Mouse (Mus musculus) midbrain, embryonic 14.5 days (tissue): ENCODE results near the gene Dot1l. TPM values are rescaled to one million over a fixed set of nuclear protein-coding genes. Genes with fewer than 3 reads are reported as not detected.

Experiments used
- ATAC-seq: fragments of 200-750 bp; cut with Nextera tagmentation; 2 replicates; pipeline ENCODE4 v1.8.0; 2017; ENCODE audit warnings: moderate number of reproducible peaks, moderate library complexity; ENCODE audit not compliant: low FRiP score, low TSS enrichment
- DNase-seq: peaks from one replicate; pipeline ENCODE4 v3.0.0-alpha.2; 2015
- H3K27ac ChIP-seq: fragments of 300-500 bp; sonication (generic); replicated peaks from 2 replicates; pipeline ENCODE4 v1.5.1; 2014; ENCODE audit warnings: mild to moderate bottlenecking, low read depth, low read length, moderate library complexity
- H3K27me3 ChIP-seq: fragments of 300-500 bp; sonication (generic); 2 replicates; pipeline ENCODE4 v1.6.1; 2014; ENCODE audit warnings: low read length, control low read depth, mixed read lengths; ENCODE audit not compliant: control insufficient read depth, insufficient read depth
- H3K36me3 ChIP-seq: fragments of 300-500 bp; sonication (generic); 2 replicates; pipeline ENCODE4 v1.6.1; 2014; ENCODE audit warnings: low read length, control low read depth; ENCODE audit not compliant: control insufficient read depth, insufficient read depth
- H3K4me1 ChIP-seq: fragments of 300-500 bp; sonication (generic); 2 replicates; pipeline ENCODE4 v1.6.1; 2014; ENCODE audit warnings: mild to moderate bottlenecking, antibody characterized with exemption, low read length, control low read depth; ENCODE audit not compliant: control insufficient read depth, insufficient read depth
- H3K4me2 ChIP-seq: fragments of 300-500 bp; sonication (generic); 2 replicates; pipeline ENCODE4 v1.6.1; 2014; ENCODE audit warnings: mild to moderate bottlenecking, low read length, moderate library complexity
- H3K4me3 ChIP-seq: fragments of 300-500 bp; sonication (generic); replicated peaks from 2 replicates; pipeline ENCODE4 v1.5.1; 2014; ENCODE audit warnings: low read depth, low read length
- H3K9ac ChIP-seq: fragments of 300-500 bp; sonication (generic); replicated peaks from 2 replicates; pipeline ENCODE4 v1.6.1; 2014; ENCODE audit warnings: mild to moderate bottlenecking, low read length, moderate library complexity
- H3K9me3 ChIP-seq: fragments of 300-500 bp; sonication (generic); 2 replicates; pipeline ENCODE4 v1.6.1; 2016; ENCODE audit warnings: low read length, control low read depth, mixed read lengths; ENCODE audit not compliant: control insufficient read depth
- WGBS: fragments of 180-500 bp; shearing (Covaris S2); extraction: QIAGEN DNeasy Blood & Tissue Kit; methylation state at CpG from one replicate; pipeline ENCODE4 v1.1.7; 2014; 5-methylcytosine and 5-hydroxymethylcytosine counted together
- polyA plus RNA-seq: library from polyadenylated mRNA; unstranded; fragments of >200 nt; fragmentation: Nextera tagmentation; extraction: Ambion mirVana; gene quantifications from 2 replicates; pipeline ENCODE4 v1.2.1, GENCODE M21; 2014

The Dot1l gene
- polyA plus RNA-seq, result 23.4 and 27.9 TPM in 2 replicates

- Histone ChIP-seq H3K4me2 (peak within 1 kb of the TSS; percentile 74), H3K9me3 (no peaks in the 10 kb centered on the region), H3K4me1 (peaks cover 20% of the 10 kb centered on the region), H3K4me3 (peak within 1 kb of the TSS; percentile 99), H3K36me3 (no peaks in the 10 kb centered on the region), H3K9ac (peak within 1 kb of the TSS; percentile 97), H3K27ac (peak within 1 kb of the TSS; percentile 88), H3K27me3 (no peaks in the 10 kb centered on the region)
- ATAC-seq (peak; percentile 92), DNase-seq (peak; percentile 99)
- 2% methylated on average over 43 of the region's 57 CpGs for WGBS
Measured at GRCm38 (mm10) chr10:80754594-80755290, at the start of gene Dot1l. TSS of gene Dot1l (plus strand) at chr10:80755206.

- Histone ChIP-seq H3K4me3 (no peak overlapping the region), H3K4me2 (no peak overlapping the region), H3K27me3 (no peaks in the 10 kb centered on the region), H3K9me3 (no peaks in the 10 kb centered on the region), H3K9ac (no peak overlapping the region), H3K4me1 (peaks cover 24% of the 10 kb centered on the region), H3K36me3 (peaks cover 54% of the 10 kb centered on the region), H3K27ac (no peak overlapping the region)
- DNase-seq (no peak), ATAC-seq (no peak)
- WGBS, result 81% methylated on average over 3 of the region's 3 CpGs
Measured at GRCm38 (mm10) chr10:80705479-80705878, 49.5 kb upstream of the Dot1l start.

- Histone ChIP-seq H3K4me2 (no peak overlapping the region), H3K4me1 (no peaks in the 10 kb centered on the region), H3K4me3 (no peak overlapping the region), H3K27me3 (no peaks in the 10 kb centered on the region), H3K9ac (no peak overlapping the region), H3K27ac (no peak overlapping the region), H3K36me3 (peaks cover 100% of the 10 kb centered on the region), H3K9me3 (no peaks in the 10 kb centered on the region)
- ATAC-seq (no peak), DNase-seq (no peak)
- WGBS, result 89% methylated on average over 3 of the region's 3 CpGs
Measured at GRCm38 (mm10) chr10:80710834-80711233, 44.2 kb upstream of the Dot1l start.

GRCm38 (mm10) chr10:80717281-80717680 lies 37.7 kb upstream of the Dot1l start:
- no peak for DNase-seq
- H3K27ac ChIP-seq, result no peak overlapping the region
- peaks cover 98% of the 10 kb centered on the region for H3K36me3 ChIP-seq
- no peak overlapping the region for H3K4me2 ChIP-seq
- H3K4me3 ChIP-seq, result no peak overlapping the region
- no peak for ATAC-seq
- no peaks in the 10 kb centered on the region for H3K27me3 ChIP-seq
- H3K4me1 ChIP-seq, result no peaks in the 10 kb centered on the region
- no peaks in the 10 kb centered on the region for H3K9me3 ChIP-seq
- no peak overlapping the region for H3K9ac ChIP-seq
- 88% methylated on average over 1 of the region's 1 CpGs for WGBS

- no peak for DNase-seq
- H3K36me3 ChIP-seq, result peaks cover 95% of the 10 kb centered on the region
- no peaks in the 10 kb centered on the region for H3K4me1 ChIP-seq
- no peak overlapping the region for H3K4me2 ChIP-seq
- H3K9ac ChIP-seq, result no peak overlapping the region
- H3K9me3 ChIP-seq, result no peaks in the 10 kb centered on the region
- ATAC-seq, result no peak
- H3K27ac ChIP-seq, result no peak overlapping the region
- H3K27me3 ChIP-seq, result no peaks in the 10 kb centered on the region
- H3K4me3 ChIP-seq, result no peak overlapping the region
- 89% methylated on average over 5 of the region's 5 CpGs for WGBS
Measured at GRCm38 (mm10) chr10:80727369-80728127, 27.5 kb upstream of the Dot1l start.

GRCm38 (mm10) chr10:80732611-80733101 lies 22.4 kb upstream of the Dot1l start:
- H3K9ac ChIP-seq, result no peak overlapping the region
- H3K4me2 ChIP-seq, result no peak overlapping the region
- H3K27me3 ChIP-seq, result no peaks in the 10 kb centered on the region
- H3K36me3 ChIP-seq, result peaks cover 67% of the 10 kb centered on the region
- no peak overlapping the region for H3K4me3 ChIP-seq
- ATAC-seq (no peak), DNase-seq (no peak)
- H3K9me3 ChIP-seq, result no peaks in the 10 kb centered on the region
- no peak overlapping the region for H3K27ac ChIP-seq
- H3K4me1 ChIP-seq, result no peaks in the 10 kb centered on the region
- WGBS, result 96% methylated on average over 6 of the region's 6 CpGs

- no peak for DNase-seq
- peaks cover 29% of the 10 kb centered on the region for H3K36me3 ChIP-seq
- peaks cover 14% of the 10 kb centered on the region for H3K4me1 ChIP-seq
- 81% methylated on average over 5 of the region's 5 CpGs for WGBS
- no peak for ATAC-seq
- H3K4me3 ChIP-seq, result no peak overlapping the region
- 0 out of 2 replicates have a peak overlapping the region, but pooled peaks have one; percentile 20 for H3K27ac ChIP-seq
- no peak overlapping the region for H3K9ac ChIP-seq
- no peaks in the 10 kb centered on the region for H3K9me3 ChIP-seq
- H3K27me3 ChIP-seq, result no peaks in the 10 kb centered on the region
- H3K4me2 ChIP-seq, result no peak overlapping the region
Measured at GRCm38 (mm10) chr10:80736731-80737130, 18.3 kb upstream of the Dot1l start.

GRCm38 (mm10) chr10:80738657-80739056 lies 16.3 kb upstream of the Dot1l start:
- no peak overlapping the region for H3K9ac ChIP-seq
- 74% methylated on average over 1 of the region's 1 CpGs for WGBS
- ATAC-seq (no peak), DNase-seq (no peak)
- peaks cover 15% of the 10 kb centered on the region for H3K36me3 ChIP-seq
- no peaks in the 10 kb centered on the region for H3K27me3 ChIP-seq
- no peak overlapping the region for H3K27ac ChIP-seq
- H3K9me3 ChIP-seq, result no peaks in the 10 kb centered on the region
- H3K4me3 ChIP-seq, result no peak overlapping the region
- H3K4me1 ChIP-seq, result peaks cover 18% of the 10 kb centered on the region
- H3K4me2 ChIP-seq, result no peak overlapping the region
